Mouse (Mus musculus) myocyte (in vitro differentiated cells): ENCODE measurements around the gene Hook1. TPM values are rescaled to one million over a fixed set of nuclear protein-coding genes. Genes with fewer than 3 reads are reported as not detected.

ENCODE experiments used
- H3K27me3 ChIP-seq: one replicate; pipeline ENCODE4 v1.6.1; 2011; ENCODE audit not compliant: control insufficient read depth, insufficient read depth, insufficient read length
- H3K36me3 ChIP-seq: one replicate; pipeline ENCODE4 v1.6.1; 2011; ENCODE audit not compliant: control insufficient read depth, insufficient read depth
- H3K4me2 ChIP-seq: one replicate; pipeline ENCODE4 v1.6.1; 2011; ENCODE audit warnings: low read depth, control low read depth
- H3K4me3 ChIP-seq: one replicate; pipeline ENCODE4 v1.5.1; 2011; ENCODE audit warnings: mild to moderate bottlenecking, control low read depth, moderate library complexity
- H3K79me2 ChIP-seq: one replicate; pipeline ENCODE4 v1.6.1; 2011; ENCODE audit not compliant: control insufficient read depth, insufficient read depth
- H3ac ChIP-seq: one replicate; pipeline ENCODE4 v1.6.1; 2011; ENCODE audit not compliant: control insufficient read depth, insufficient read length
- CEBPB ChIP-seq: IDR thresholded peaks from 2 replicates; pipeline ENCODE4 v1.6.1; 2011; ENCODE audit warnings: mild to moderate bottlenecking, moderate library complexity; ENCODE audit not compliant: poor library complexity, insufficient read depth, severe bottlenecking
- E2F4 ChIP-seq: IDR thresholded peaks from one replicate; pipeline ENCODE4 v1.6.1; 2011; ENCODE audit warnings: mild to moderate bottlenecking, control low read depth, moderate library complexity; ENCODE audit not compliant: insufficient read depth
- MAX ChIP-seq: IDR thresholded peaks from one replicate; pipeline ENCODE4 v1.6.1; 2011; ENCODE audit warnings: low read depth, mild to moderate bottlenecking, control low read depth
- MYOD1 ChIP-seq, 3 experiments: IDR thresholded peaks; one replicate each; pipeline ENCODE4 v1.6.1; 2011; ENCODE audit warnings: control low read depth in 2 of 3, low read depth in 2 of 3, mild to moderate bottlenecking in 2 of 3, moderate library complexity in 1 of 3; ENCODE audit not compliant: insufficient read length in 2 of 3, control insufficient read depth in 1 of 3
- MYOG ChIP-seq, 3 experiments: IDR thresholded peaks; one replicate each; pipeline ENCODE4 v1.6.1; 2011; ENCODE audit warnings: control low read depth in 2 of 3, low read depth in 2 of 3, mild to moderate bottlenecking in 2 of 3; ENCODE audit not compliant: insufficient read length in 2 of 3, control insufficient read depth in 1 of 3, insufficient read depth in 1 of 3
- POLR2A ChIP-seq: IDR thresholded peaks from one replicate; pipeline ENCODE4 v1.6.1; 2011; ENCODE audit warnings: low read depth, mild to moderate bottlenecking, control low read depth, moderate library complexity; ENCODE audit not compliant: insufficient read length
- POLR2AphosphoS2 ChIP-seq: IDR thresholded peaks from one replicate; pipeline ENCODE4 v1.6.1; 2011; ENCODE audit warnings: low read depth, control low read depth; ENCODE audit not compliant: insufficient read length
- REST ChIP-seq: IDR thresholded peaks from one replicate; pipeline ENCODE4 v1.6.1; 2011; ENCODE audit warnings: mild to moderate bottlenecking, control low read depth, moderate library complexity; ENCODE audit not compliant: insufficient read depth, insufficient read length
- SRF ChIP-seq: IDR thresholded peaks from one replicate; pipeline ENCODE4 v1.6.1; 2011; ENCODE audit warnings: low read depth; ENCODE audit not compliant: control insufficient read depth, insufficient read length
- TCF12 ChIP-seq: IDR thresholded peaks from one replicate; pipeline ENCODE4 v1.6.1; 2011; ENCODE audit warnings: mild to moderate bottlenecking, control low read depth; ENCODE audit not compliant: poor library complexity, insufficient read depth, severe bottlenecking
- TCF3 ChIP-seq: IDR thresholded peaks from one replicate; pipeline ENCODE4 v1.6.1; 2011; ENCODE audit warnings: low read depth, control low read depth; ENCODE audit not compliant: insufficient read length
- USF1 ChIP-seq: IDR thresholded peaks from one replicate; pipeline ENCODE4 v1.6.1; 2011; ENCODE audit warnings: low read depth, mild to moderate bottlenecking, control low read depth, moderate library complexity
- polyA plus RNA-seq: library from polyadenylated mRNA; unstranded; fragments of >200 nt; fragmentation: generic; extraction: Trizol; gene quantifications from one replicate; pipeline ENCODE4 v1.2.1, GENCODE M21; 2012; ENCODE audit warnings: missing spikeins

The Hook1 gene
- polyA plus RNA-seq, 1 experiment: 0.10 TPM

DNA sequence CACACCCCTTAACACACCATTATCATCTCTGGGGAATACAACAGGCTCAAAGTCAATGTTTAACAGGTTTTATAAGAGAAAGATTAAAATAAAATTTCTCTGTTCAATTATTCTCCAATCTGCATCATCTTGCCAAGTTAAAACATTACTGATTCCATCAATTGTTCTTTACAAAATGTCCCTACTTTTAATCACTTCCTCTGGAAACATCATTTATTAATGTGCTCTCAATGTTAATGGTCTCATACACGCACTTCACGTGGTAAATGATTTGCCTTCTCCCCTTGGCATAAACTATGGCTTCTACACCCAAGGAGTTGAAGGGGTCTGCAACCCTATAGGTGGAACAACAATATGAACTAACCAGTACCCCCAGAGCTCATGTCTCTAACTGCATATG lies 93.1 kb downstream of the Hook1 start:
- Histone ChIP-seq H3K27me3 (no peaks in the 10 kb centered on the region), H3ac (no peak overlapping the region), H3K36me3 (no peaks in the 10 kb centered on the region), H3K79me2 (no peaks in the 10 kb centered on the region), H3K4me3 (no peak overlapping the region), H3K4me2 (no peak overlapping the region)
- no peak for TF ChIP-seq MAX
- no peak for TF ChIP-seq REST
- no peak for TF ChIP-seq POLR2AphosphoS2
- TF ChIP-seq CEBPB: no peak
- TF ChIP-seq USF1: no peak
- TF ChIP-seq E2F4: no peak
- no peak for TF ChIP-seq MYOD1 (IDR thresholded peaks at IDR 0.05; ENCODE audit: control insufficient read depth in 1 of 3, insufficient read length in 2 of 3, low read depth in 2 of 3)
- no peak for TF ChIP-seq TCF12
- no peak for TF ChIP-seq SRF
- TF ChIP-seq MYOG (IDR thresholded peaks at IDR 0.05; ENCODE audit: control insufficient read depth in 1 of 3, insufficient read depth in 1 of 3, insufficient read length in 2 of 3, low read depth in 2 of 3): no peak
- no peak for TF ChIP-seq POLR2A
- TF ChIP-seq TCF3: no peak

DNA sequence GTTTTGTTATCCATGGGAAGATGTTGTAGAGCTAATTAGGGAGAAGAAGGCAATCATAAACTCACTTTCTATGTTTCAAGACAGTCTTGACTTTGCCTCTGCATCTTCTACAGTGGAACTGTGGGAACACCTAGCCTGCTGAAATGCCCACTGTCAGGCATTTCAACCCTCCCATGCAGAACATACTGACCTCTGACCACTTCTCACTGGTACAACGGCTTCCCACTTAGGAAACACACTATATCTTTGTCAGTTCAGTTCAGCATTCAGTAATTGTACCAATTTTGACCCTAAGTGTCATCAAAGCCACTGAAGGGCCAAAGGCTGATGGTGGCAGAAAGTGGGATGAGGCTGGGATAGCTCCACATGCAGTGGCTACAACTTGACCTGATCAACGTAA lies 95.0 kb downstream of the Hook1 start:
- no peak overlapping the region for H3ac ChIP-seq
- no peaks in the 10 kb centered on the region for H3K27me3 ChIP-seq
- TF ChIP-seq SRF (no peak), POLR2AphosphoS2 (no peak), MAX (no peak), E2F4 (no peak), TCF12 (no peak), MYOG (IDR thresholded peaks at IDR 0.05; ENCODE audit: control insufficient read depth in 1 of 3, insufficient read depth in 1 of 3, insufficient read length in 2 of 3, low read depth in 2 of 3) (no peak), MYOD1 (IDR thresholded peaks at IDR 0.05; ENCODE audit: control insufficient read depth in 1 of 3, insufficient read length in 2 of 3, low read depth in 2 of 3) (no peak), POLR2A (no peak), REST (no peak), USF1 (no peak), CEBPB (no peak)
- H3K4me3 ChIP-seq: no peak overlapping the region
- H3K4me2 ChIP-seq: no peak overlapping the region
- no peaks in the 10 kb centered on the region for H3K36me3 ChIP-seq
- H3K79me2 ChIP-seq: no peaks in the 10 kb centered on the region

Other genes starting within 250 kb of the Hook1 start
- not detected for gene Cyp2j13, start 110.3 kb downstream of the Hook1 start, polyA plus RNA-seq
- not detected for gene Cyp2j12, start 173.9 kb downstream of the Hook1 start, polyA plus RNA-seq